Mouse (Mus musculus) small intestine, adult 2 months (tissue): Measurements from ENCODE around the gene Rab4a.

Experiments
- CTCF ChIP-seq: fragments of 200-500 bp; IDR thresholded peaks from 2 replicates; pipeline ENCODE4 v1.5.1; 2012; ENCODE audit warnings: low read depth, mild to moderate bottlenecking, control low read depth, inconsistent platforms, low read length, moderate library complexity, mixed read lengths; ENCODE audit not compliant: insufficient replicate concordance, insufficient read length; ENCODE audit errors: extremely low read depth
- POLR2A ChIP-seq: fragments of 200-500 bp; IDR thresholded peaks from 2 replicates; pipeline ENCODE4 v1.6.1; 2012; ENCODE audit warnings: low read depth, mild to moderate bottlenecking, control low read depth, inconsistent platforms, low read length, moderate library complexity

DNA sequence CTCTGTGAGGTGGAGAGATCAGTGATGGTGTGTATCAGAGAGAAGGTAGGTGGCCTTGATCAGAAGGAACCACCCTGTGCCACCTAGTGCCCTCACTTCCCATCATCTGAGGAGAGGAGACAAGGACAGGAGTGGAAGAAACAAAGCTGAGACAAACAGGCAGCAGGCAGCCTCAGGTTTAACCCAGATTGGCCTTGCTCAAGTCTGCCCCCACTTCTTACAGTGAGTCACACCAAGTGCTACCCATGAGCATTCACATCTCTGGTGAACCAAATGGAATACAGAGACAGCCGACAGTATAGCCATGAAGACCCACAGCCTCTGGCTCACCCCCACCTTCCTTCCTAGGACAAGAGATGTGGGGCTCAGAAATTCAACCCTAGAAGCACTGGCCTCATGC is 46.9 kb upstream of the Rab4a start:
- TF ChIP-seq CTCF (no peak), POLR2A (no peak)
